Mouse (Mus musculus): ENCODE data around the gene Fam243.

Fam243 gene

GRCm38 (mm10) chr16:92319353-92320109 is 1.7 kb downstream of the Fam243 start:
- DNase-seq = peak; percentile 65

DNA sequence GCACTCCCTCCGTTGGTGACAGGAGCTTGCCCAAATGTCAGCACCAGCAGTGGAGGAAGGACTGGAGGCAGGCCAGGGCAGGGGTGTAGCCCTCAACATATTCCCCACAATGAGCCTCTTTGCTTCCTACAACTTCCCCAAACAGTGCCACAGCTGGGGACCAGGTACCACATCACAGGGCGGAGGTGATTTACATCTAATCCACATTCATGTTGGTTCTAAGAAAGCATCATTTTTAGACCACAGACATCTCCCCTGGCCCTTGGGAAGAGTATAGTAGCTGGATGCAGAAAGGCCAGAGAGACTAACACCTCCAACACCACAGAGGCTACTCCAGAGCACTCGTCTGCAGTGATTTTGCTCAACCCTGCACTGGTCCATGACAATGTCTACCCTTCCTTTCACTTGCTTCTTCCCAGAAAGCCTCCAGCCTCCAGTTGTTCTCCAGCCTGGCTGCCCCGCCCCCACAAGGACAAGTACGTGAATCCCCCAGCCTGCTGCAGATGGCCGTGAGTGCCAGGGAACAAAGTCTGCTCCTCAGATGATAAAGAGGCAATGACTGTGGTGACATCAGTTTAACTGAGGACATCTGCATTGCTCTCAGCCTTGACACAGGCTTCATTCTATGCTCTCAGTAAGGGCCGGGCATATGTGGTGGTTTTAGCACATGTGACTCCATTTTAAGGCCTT is 5.0 kb downstream of the Fam243 start:
- DNase-seq = no peak

GRCm38 (mm10) chr16:92313953-92314741 is 7.1 kb downstream of the Fam243 start:
- DNase-seq = peak; percentile 34

DNA sequence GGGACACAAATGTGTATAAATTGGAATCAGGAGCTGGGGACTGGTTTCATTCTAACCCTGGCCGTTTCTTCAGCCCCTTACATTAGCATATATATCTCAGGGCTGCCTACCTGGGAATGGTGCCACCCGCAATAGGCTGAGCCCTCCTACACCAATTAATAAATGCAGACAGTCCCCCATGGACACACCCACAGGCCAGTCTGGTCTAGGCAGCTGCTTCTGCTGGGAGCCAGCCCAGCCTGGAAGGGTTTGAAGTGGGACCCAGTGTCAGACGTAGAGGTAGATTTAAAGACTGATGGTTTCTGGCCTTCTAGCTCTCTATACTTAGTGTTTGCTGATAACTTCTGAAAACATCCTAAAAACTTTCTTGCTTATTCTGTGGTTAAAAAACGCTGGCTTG is 12.1 kb downstream of the Fam243 start:
- no peak for DNase-seq

GRCm38 (mm10) chr16:92307947-92308346 is 13.3 kb downstream of the Fam243 start:
- DNase-seq = no peak

- DNase-seq = no peak
Observed at GRCm38 (mm10) chr16:92305519-92305918, 15.7 kb downstream of the Fam243 start.

DNA sequence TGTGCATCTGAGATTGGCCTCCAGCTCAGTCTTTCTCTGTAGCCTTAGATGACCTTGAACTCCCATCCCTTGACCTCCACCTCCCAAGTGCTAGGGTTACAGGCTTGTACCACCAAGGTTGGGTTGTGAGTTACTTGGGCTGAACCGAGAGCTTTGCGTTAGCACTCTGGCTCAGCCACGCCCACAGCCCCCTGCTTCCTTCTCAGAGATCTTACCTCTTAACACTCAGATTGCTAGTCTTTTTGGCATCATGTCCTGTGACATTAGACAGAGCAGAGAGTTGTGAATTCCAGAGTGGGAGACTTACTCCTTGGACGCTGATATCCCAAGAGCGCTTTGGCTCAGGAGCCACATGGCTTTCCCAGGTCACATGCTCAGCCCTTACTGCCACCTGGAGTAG is 18.7 kb downstream of the Fam243 start:
- DNase-seq = no peak

DNA sequence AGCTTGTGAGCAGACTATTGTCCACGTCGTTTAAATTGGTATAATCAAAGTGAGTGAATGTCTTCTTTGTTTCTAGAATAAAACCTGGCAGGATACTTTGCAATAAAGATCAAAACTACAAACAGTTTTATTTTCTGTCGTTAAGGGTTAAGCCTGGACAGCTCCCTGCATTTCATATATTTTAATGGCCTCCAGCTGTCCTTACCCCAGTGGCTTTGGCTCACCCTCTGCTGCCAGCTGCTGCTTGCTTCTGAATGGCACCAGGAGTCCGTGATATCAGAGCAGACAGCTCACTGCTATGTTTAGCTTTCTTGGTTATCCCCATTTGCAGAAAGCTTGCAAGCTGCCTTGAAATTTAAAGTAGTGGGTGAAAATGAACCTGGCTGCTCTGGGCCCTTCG is 19.3 kb downstream of the Fam243 start:
- DNase-seq = no peak

DNA sequence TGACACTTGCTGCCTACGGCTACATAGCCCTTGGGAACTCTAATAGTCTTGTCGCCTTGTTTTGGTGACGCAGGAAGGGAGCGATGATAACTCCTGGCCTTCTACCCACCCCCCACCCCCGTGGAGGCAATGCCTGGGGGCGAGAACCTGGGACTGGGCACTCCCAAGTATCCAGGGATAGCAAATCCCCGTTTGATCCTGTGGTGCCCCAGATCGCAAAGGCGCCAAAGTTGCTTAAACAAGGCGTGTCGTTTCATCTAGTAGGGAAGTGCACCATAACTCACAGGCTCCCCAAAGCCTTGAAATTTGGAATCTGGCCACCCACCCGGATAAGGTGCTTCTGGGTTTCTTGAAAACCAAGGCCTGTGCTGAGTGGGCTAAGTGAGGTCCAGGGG is 19.8 kb downstream of the Fam243 start:
- DNase-seq = no peak

DNA sequence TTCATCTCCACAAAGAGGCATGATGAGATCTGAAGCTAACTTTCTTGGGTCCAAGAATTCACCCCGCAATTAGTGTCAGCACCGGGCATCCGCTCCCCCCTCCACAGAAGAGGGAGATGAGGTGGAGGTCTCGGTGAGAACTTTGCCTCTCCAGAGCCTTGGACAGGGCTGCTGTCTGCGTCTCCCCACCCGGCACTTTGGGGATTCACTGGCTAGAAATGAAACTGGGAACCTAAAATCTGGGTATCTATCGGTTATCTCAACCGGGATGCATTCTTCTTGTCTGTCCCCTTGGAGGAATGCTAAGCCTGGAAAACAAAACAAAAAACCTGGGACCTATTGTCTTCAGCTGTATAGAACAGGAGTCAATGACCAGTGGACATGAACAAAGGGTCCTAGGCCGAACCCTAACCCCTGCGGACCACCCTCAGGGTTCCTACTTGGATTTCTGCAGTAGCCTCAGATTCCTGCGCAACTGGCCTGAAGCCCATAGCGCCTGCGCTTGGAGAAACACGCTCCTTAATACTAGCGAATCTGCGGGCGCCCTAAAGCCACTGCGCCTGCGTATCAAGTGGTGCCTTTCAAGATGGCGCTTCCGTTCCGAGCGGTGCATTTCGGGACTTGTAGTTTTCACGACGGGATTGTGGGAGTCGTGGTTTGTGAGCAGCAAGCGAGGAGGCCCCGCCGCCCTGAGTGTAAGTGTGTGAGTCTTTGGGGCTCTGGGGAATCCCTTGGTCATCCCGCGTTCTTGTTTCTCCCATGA is 20.4 kb downstream of the Fam243 start, which contains the start of gene Smim11:
Smim11 (plus strand) TSS at position 638 of the 763 bp plus-strand sequence.
- DNase-seq = peak; percentile 93

GRCm38 (mm10) chr16:92295328-92295727 is 25.9 kb downstream of the Fam243 start:
- no peak for DNase-seq

GRCm38 (mm10) chr16:92294267-92294970 is 26.8 kb downstream of the Fam243 start:
- DNase-seq = no peak

- DNase-seq = no peak
Observed at GRCm38 (mm10) chr16:92292101-92292500, 29.1 kb downstream of the Fam243 start, which contains the start of gene Kcne2. Kcne2 (plus strand) TSS chr16:92292389.

DNA sequence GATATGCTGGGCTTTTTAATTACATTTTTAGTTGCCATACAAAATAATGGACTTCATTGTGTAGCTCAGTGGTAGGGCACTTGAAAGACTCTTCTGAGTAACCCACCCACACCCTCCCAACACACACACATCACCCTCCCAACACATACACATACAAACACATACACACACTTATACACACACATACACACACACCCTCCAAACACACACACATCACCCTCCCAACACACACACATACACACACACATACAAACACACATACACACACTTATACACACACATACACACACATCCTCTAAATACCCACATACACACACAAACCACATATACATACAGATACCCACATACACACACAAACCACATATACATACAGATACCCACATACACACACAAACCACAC is 31.2 kb downstream of the Fam243 start:
- no peak for DNase-seq

DNA sequence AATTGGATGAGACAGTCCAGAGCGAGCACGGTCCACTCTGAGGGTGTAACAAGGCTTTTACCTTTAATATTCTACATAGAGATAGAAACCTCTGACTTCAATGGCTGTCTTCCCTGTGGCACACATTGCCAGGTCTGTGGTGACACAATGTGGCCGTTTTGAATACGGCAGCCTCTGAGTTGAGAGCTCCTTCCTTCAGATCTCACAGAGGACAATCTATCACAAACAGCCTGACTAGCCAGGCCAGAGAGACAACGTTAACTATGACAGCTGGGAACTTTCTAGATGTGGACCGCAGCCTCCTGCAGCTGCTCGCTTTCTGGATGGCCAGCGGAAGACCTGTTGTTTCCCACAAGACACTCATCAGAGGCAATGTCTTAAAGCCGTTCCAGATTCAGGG is 32.5 kb downstream of the Fam243 start:
- peak; percentile 41 for DNase-seq

- DNase-seq = peak; percentile 91
Observed at GRCm38 (mm10) chr16:92286609-92287008, 34.6 kb downstream of the Fam243 start.

GRCm38 (mm10) chr16:92285068-92285467 is 36.2 kb downstream of the Fam243 start:
- DNase-seq = no peak

DNA sequence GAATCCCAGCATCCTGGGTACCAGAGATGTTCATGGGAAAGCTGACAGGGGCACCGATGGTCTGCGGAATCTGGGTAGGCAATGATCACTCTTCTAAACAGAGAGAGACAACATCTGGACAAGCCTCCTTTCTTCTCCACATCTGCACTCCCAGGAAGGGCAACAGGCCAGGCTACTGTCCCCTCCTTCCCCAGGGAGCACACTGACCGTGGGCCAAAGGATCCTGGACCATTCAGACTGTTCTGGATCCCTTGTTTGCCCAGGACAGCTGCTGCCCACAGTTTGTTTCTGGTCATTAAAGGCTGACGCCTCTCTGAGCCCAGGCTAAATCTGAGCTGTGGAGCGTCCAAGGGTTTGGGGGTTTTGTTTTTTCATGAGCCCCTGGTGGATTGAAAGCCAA is 38.6 kb downstream of the Fam243 start:
- DNase-seq = no peak

DNA sequence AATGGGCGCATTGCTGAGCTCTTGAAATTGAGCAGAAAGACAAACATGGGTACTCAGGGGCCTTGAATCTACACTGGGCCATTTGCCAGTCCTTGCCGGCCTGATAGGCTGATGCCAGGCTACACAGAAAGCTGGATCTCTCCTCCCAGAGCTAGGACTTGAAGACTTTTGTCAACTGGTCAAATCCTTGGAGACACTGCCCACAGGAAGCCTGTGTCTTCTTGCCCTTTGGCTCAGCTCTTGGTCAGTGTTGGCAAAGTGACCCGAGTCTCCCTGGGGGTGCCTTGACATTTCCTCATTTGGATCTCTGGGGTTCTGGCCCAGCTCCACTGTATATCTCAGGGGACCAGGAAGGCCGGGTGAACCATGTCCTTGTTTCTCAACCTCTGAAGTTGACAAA is 45.7 kb downstream of the Fam243 start:
- DNase-seq = no peak

GRCm38 (mm10) chr16:92274516-92274915 is 46.7 kb downstream of the Fam243 start:
- DNase-seq = no peak
